Mouse (Mus musculus): ENCODE measurements around the gene Rnf126. TPM values are rescaled to one million over a fixed set of nuclear protein-coding genes. Genes with fewer than 3 reads are reported as not detected.

Rnf126 gene
- 100 to 1,000 TPM in 1 of 2 experiments, 10 to 100 TPM in 1; 81.0 to 105 TPM for polyA plus RNA-seq (2012; fragmentation: generic; extraction: Trizol)

DNA sequence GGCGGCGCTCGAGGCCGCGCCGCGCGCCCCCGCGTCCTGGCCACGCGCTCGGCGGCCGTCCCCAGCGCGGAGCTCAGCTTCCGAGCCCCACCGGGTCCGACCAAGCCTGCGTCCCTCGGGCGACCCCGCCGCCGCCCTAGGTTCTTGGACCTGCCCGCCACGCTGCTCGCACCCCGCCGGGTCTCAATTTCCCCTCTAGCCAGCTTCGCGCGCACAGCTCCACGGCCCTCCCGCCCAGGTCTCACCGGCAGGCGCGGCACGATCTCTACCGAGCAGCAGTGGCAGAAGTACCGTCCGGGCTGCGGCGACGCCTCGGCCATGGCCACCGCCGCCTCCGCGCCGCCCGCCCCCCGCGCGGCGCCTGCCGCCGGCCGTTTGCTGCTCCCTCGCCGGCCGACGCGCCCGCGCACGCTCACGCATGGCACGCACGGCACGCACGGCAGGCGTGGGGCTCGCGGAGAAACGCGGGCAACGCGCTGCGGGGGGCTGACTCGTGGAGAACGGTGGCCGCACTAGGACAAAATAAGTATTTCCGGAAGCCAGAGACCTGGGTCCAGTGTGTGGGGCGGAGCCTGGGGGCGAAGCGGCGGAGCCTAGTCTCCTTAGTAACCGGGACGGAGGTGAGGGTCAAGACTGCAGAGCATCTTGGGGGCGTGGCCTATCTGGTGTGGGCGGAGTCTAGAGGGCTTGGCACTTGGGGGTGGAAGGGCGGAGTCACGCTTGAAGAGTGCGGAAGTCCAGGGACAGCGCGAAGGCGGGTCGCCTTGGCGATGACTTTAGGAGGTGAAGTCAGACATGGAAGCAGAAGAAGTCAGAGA, at the start of gene Rnf126:
Gene Rnf126, minus strand, starts transcription at position 445 of the 818 bp plus-strand sequence.

DNA sequence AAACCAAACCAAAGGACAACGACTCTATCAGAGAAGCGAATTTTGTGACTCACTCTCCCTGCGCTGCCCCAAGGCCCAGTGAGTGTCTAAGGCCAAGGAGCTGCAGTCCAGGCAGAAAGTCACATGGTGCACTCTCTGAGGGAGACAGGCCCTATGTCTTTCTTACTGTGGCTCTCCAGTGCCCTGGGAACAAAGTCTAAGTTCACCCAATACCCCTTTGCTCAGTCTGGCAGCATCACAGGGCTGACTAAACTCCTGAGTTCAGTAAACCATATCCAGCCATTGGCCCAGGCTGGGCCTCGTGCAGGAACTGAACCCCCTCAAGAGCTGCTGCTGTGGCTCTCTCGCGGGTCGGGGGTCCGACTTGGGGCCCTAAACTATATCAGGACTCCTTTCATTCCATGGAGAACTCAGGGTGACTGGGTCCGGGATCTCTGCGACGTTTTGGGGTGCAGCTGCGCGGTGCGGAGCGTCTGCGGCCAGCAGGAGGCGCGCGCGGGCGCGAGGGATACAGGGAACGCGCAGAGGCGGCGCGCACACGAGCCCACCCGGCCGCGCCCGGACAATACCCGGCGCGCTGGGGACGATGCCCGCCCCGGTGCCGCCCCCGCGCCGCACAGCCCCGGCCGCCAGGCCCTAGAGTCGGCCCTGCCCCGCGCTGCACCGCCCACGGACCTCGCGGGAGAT, 26.4 kb upstream of the Rnf126 start, which contains the start of gene Palm:
Gene Palm, plus strand, starts transcription at position 522 of the 687 bp plus-strand sequence.

DNA sequence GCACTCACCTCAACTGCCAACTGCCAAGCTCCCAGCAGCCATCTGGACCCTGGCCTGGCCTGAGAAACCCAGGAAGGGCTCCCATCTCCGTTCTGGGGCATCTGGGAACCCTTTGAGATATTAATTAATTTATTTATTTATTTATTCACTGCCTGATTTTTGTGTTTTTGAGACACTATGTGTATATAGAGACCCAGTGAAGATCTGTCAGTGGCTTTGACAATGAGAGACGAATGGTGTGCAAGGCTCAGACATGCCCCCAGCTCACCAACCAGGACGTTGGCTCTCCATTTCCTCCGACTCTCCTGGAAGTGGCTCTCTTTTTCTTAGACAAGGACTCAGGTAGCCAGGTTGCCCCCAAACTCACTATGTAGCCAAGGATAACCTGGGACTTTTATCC, 24.1 kb upstream of the Rnf126 start, which contains the start of gene Prss57:
Gene Prss57, minus strand, starts transcription at position 101 of the 400 bp plus-strand sequence.

GRCm38 (mm10) chr10:79777103-79777531, 10.4 kb upstream of the Rnf126 start, which contains the start of gene Fstl3:
TSS of gene Fstl3 (plus strand) at chr10:79777272.

DNA sequence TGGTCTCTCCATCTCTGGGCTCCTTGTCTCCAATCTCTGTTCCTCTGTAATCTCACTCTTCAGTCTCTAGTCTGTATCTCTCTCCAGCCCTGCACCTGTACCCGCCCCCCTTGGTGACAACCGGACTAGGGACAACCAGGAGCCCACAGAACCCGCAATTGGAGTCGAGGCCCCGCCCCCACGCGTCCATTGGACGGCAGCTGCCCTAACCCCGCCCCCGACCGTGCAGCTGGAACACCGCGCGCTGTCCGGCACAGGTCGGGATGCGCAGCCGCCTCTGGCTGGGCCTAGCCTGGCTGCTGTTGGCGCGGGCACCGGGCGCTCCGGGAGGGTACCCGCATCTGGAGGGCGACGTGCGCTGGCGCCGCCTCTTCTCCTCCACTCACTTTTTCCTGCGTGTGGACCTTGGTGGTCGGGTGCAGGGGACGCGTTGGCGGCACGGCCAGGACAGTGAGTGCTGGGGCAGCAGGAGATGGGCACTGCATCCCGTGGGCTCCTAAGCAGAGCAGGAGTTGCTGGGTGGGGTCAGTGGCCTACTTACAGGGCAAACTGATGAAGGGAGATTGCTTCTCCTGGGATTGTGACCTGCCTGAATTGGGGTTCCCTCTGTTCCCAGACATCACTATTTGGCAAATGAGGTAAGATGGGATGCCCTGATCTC, 11.8 kb downstream of the Rnf126 start, which contains the start of gene Fgf22:
Gene Fgf22, plus strand, starts transcription at position 221 of the 661 bp plus-strand sequence.

DNA sequence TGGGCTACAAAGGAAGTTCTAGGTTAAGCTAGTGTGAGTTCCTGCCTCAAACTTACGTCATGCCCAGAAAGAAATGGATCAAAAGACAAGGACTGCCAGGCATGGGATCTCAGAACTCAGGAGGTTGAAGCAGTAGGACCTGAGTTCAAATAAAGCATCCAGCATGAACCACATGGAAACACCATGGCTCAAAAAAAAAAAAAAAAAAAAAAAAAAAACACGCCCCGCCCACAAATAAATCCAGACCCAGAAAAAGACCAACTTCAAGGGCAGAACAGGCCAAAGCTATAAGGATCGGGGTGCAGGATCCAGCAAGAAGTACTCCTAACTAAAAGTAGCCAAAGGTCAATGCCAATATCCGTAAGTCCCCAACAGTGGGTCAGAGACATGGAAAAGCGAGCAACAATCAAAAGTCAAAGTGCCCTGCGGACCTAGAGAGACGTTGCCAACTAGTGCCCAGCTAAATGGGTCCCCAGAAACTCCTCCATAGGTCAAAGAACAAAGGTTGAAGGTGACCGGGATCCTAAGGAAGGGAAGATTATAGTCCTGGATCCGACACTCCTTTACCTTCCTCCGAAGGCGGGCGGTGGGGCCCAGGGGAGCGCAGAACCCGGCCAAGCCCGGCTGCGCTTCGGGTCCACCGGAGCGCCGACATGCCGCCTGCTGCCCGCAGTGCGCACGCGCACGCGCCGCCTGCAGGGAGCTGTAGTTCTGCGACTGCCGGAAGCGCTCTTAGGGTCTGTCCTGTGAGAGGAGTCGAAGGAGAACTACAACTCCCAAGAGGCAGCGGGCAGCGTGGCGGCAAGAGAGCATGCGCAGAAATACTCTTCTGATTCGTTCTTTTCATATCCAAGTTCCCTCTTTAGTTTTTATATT, 20.6 kb downstream of the Rnf126 start, which contains the start of gene Polrmt:
Gene Polrmt, minus strand, starts transcription at position 684 of the 876 bp plus-strand sequence.

GRCm38 (mm10) chr10:79716254-79716987, 50.3 kb downstream of the Rnf126 start, which contains the start of gene Hcn2:
TSS of gene Hcn2 (plus strand) at chr10:79716634.

Other genes with a start within 250 kb of the Rnf126 start
- gene Plpp2, start 233.2 kb downstream of the Rnf126 start, polyA plus RNA-seq (2012; fragmentation: generic; extraction: Trizol), result 100 to 1,000 TPM; 138 to 392 TPM
- gene Mier2, start 211.8 kb downstream of the Rnf126 start, polyA plus RNA-seq (2012; fragmentation: generic; extraction: Trizol), result 10 to 100 TPM; 13.3 to 35.6 TPM
- under 1 TPM in 1 of 2 experiments, not detected in 1; 0.04 TPM for gene Theg, start 179.6 kb downstream of the Rnf126 start, polyA plus RNA-seq (2012; fragmentation: generic; extraction: Trizol)
- gene C2cd4c, start 152.9 kb downstream of the Rnf126 start, polyA plus RNA-seq (2012; fragmentation: generic; extraction: Trizol), result under 1 TPM; 0.37 to 0.70 TPM
- gene Shc2, start 129.0 kb downstream of the Rnf126 start, polyA plus RNA-seq (2012; fragmentation: generic; extraction: Trizol), result 1 to 10 TPM; 4.1 to 7.6 TPM
- under 1 TPM; 0.02 to 0.12 TPM for gene Odf3l2, start 121.2 kb downstream of the Rnf126 start, polyA plus RNA-seq (2012; fragmentation: generic; extraction: Trizol)
- gene Madcam1, start 102.4 kb downstream of the Rnf126 start, polyA plus RNA-seq (2012; fragmentation: generic; extraction: Trizol), result under 1 TPM in 1 of 2 experiments, not detected in 1; 0.15 TPM
- gene Tpgs1, start 97.6 kb downstream of the Rnf126 start, polyA plus RNA-seq (2012; fragmentation: generic; extraction: Trizol), result 100 to 1,000 TPM; 144 to 166 TPM
- gene Cdc34, start 84.8 kb downstream of the Rnf126 start, polyA plus RNA-seq (2012; fragmentation: generic; extraction: Trizol), result 100 to 1,000 TPM in 1 of 2 experiments, 10 to 100 TPM in 1; 90.7 to 532 TPM
- gene Gzmm, start 77.9 kb downstream of the Rnf126 start, polyA plus RNA-seq (2012; fragmentation: generic; extraction: Trizol), result 1 to 10 TPM in 1 of 2 experiments, under 1 TPM in 1; 0.26 to 1.4 TPM
- 1,000 to 10,000 TPM in 1 of 2 experiments, 100 to 1,000 TPM in 1; 956 to 1,508 TPM for gene Bsg, start 62.5 kb downstream of the Rnf126 start, polyA plus RNA-seq (2012; fragmentation: generic; extraction: Trizol)
- gene Hcn2, start 50.3 kb downstream of the Rnf126 start, polyA plus RNA-seq (2012; fragmentation: generic; extraction: Trizol), result 1 to 10 TPM; 2.8 to 4.9 TPM
- gene Polrmt, start 20.4 kb downstream of the Rnf126 start, polyA plus RNA-seq (2012; fragmentation: generic; extraction: Trizol), result 10 to 100 TPM; 66.4 to 68.7 TPM
- gene Fgf22, start 11.9 kb downstream of the Rnf126 start, polyA plus RNA-seq (2012; fragmentation: generic; extraction: Trizol), result under 1 TPM; 0.05 to 0.19 TPM
- 1 to 10 TPM; 4.7 to 6.0 TPM for gene Fstl3, start 10.3 kb upstream of the Rnf126 start, polyA plus RNA-seq (2012; fragmentation: generic; extraction: Trizol)
- gene Prss57, start 24.0 kb upstream of the Rnf126 start, polyA plus RNA-seq (2012; fragmentation: generic; extraction: Trizol), result under 1 TPM; 0.07 to 0.27 TPM
- gene Palm, start 26.6 kb upstream of the Rnf126 start, polyA plus RNA-seq (2012; fragmentation: generic; extraction: Trizol), result 100 to 1,000 TPM in 1 of 2 experiments, 10 to 100 TPM in 1; 79.5 to 140 TPM
- under 1 TPM; 0.04 to 0.12 TPM for gene Misp, start 54.0 kb upstream of the Rnf126 start, polyA plus RNA-seq (2012; fragmentation: generic; extraction: Trizol)
- 100 to 1,000 TPM; 188 to 194 TPM for gene Ptbp1, start 87.5 kb upstream of the Rnf126 start, polyA plus RNA-seq (2012; fragmentation: generic; extraction: Trizol)
- gene Prtn3, start 107.5 kb upstream of the Rnf126 start, polyA plus RNA-seq (2012; fragmentation: generic; extraction: Trizol), result 1 to 10 TPM in 1 of 2 experiments, not detected in 1; 2.4 TPM
- gene Plppr3, start 107.7 kb upstream of the Rnf126 start, polyA plus RNA-seq (2012; fragmentation: generic; extraction: Trizol), result 1 to 10 TPM in 1 of 2 experiments, under 1 TPM in 1; 0.34 to 8.2 TPM
- under 1 TPM in 1 of 2 experiments, not detected in 1; 0.06 TPM for gene Elane, start 119.3 kb upstream of the Rnf126 start, polyA plus RNA-seq (2012; fragmentation: generic; extraction: Trizol)
- gene Cfd, start 123.9 kb upstream of the Rnf126 start, polyA plus RNA-seq (2012; fragmentation: generic; extraction: Trizol), result under 1 TPM in 1 of 2 experiments, not detected in 1; 0.05 TPM
- 10 to 100 TPM; 43.2 to 83.7 TPM for gene Med16, start 142.0 kb upstream of the Rnf126 start, polyA plus RNA-seq (2012; fragmentation: generic; extraction: Trizol)
- gene Gm26602, start 143.9 kb upstream of the Rnf126 start, polyA plus RNA-seq (2012; fragmentation: generic; extraction: Trizol), result not detected
- gene Kiss1r, start 150.0 kb upstream of the Rnf126 start, polyA plus RNA-seq (2012; fragmentation: generic; extraction: Trizol), result 1 to 10 TPM in 1 of 2 experiments, under 1 TPM in 1; 0.13 to 3.3 TPM
- gene R3hdm4, start 154.3 kb upstream of the Rnf126 start, polyA plus RNA-seq (2012; fragmentation: generic; extraction: Trizol), result 100 to 1,000 TPM in 1 of 2 experiments, 10 to 100 TPM in 1; 61.0 to 121 TPM
- gene Arid3a, start 160.1 kb upstream of the Rnf126 start, polyA plus RNA-seq (2012; fragmentation: generic; extraction: Trizol), result under 1 TPM; 0.29 to 0.85 TPM
- 100 to 1,000 TPM in 1 of 2 experiments, 10 to 100 TPM in 1; 29.0 to 130 TPM for gene Wdr18, start 193.2 kb upstream of the Rnf126 start, polyA plus RNA-seq (2012; fragmentation: generic; extraction: Trizol)
- under 1 TPM; 0.12 to 0.79 TPM for gene Grin3b, start 203.8 kb upstream of the Rnf126 start, polyA plus RNA-seq (2012; fragmentation: generic; extraction: Trizol)
- gene Tmem259, start 217.4 kb upstream of the Rnf126 start, polyA plus RNA-seq (2012; fragmentation: generic; extraction: Trizol), result 100 to 1,000 TPM; 105 to 141 TPM
- gene Cnn2, start 221.6 kb upstream of the Rnf126 start, polyA plus RNA-seq (2012; fragmentation: generic; extraction: Trizol), result 100 to 1,000 TPM; 426 to 430 TPM
- gene Abca7, start 229.5 kb upstream of the Rnf126 start, polyA plus RNA-seq (2012; fragmentation: generic; extraction: Trizol), result 1 to 10 TPM; 3.5 to 8.4 TPM
- under 1 TPM; 0.58 to 0.84 TPM for gene Arhgap45, start 249.7 kb upstream of the Rnf126 start, polyA plus RNA-seq (2012; fragmentation: generic; extraction: Trizol)

Measured in C3H10T1/2 (cell line).